Mouse (Mus musculus): Measurements from ENCODE around the gene Pwwp2b.

DNA sequence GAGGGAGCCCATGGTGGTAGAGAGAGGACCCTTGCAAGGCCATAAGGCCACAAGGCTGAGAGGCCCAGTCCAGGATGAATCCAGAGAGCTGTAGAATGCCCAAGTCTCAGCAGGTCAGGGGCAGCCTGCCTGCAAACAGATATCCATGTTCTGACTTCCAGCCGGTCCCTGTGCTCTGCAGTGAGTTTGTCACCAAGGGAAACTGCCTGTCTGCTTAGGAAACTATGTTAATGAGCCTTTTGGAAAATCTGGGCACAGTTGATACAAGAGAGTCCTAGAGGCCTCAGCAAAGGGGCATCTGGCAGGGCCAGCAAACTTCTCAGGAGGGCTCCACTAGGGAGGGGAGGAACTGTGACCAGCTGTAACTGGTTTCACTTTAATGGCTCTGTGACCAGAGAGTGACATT lies 70.7 kb downstream of the Pwwp2b start:
- TF ChIP-seq POLR2A (IDR thresholded peaks at IDR 0.05; ENCODE audit: borderline replicate concordance, control insufficient read depth, low read depth, low read length) (no peak), CTCF (IDR thresholded peaks at IDR 0.05; ENCODE audit: control insufficient read depth, insufficient read depth, low read length) (no peak)

Data from bone marrow, adult 2 months (tissue).